ENCODE assay signal across 23 mouse cellular contexts in the genomic region with DNA sequence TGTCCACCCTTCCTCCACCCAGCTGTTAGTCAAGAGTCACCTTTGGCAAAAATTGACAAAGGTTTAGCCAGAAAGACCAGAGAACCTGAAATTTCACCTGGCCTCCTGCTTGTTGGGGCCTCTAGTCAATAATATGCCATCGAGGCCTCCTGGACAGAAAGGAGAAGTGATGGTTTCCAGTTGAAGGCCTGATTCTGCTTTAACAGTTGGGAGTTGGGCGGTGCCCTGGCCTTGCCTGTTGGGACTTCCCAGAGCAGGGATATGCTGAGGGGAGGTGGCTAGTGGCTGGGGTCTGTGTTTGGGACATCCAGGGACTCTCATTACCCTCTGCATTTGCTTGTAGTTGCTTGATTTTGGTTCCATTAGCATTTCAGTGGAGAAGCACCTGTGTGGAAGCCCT. TPM values are rescaled to one million over a fixed set of nuclear protein-coding genes. Genes with fewer than 3 reads are reported as not detected.
A peak's percentile ranks its signal among the peaks of the same experiment; 100 is the strongest.
DNase-seq lines count a peak whose midpoint lies in the region; ATAC-seq and TF ChIP-seq lines count a peak whose summit lies in the region.
"Had no signal": no experiment of that assay in that cellular context is flagged by ENCODE, and none has a peak within 500 bp of the region (broad histone marks: within the 10 kb centered on the region; RNA-seq: fewer than 3 reads in every experiment).

No protein-coding gene starts in this region.

- no peaks in the 10 kb centered on the region for H3K27me3 ChIP-seq in heart, embryonic 16.5 days (ENCODE audit: control insufficient read depth, insufficient read depth, low read length)
- no peaks in the 10 kb centered on the region for H3K27me3 ChIP-seq in midbrain, embryonic 14.5 days (ENCODE audit: control insufficient read depth, insufficient read depth, low read length)
- no peaks in the 10 kb centered on the region for H3K27me3 ChIP-seq in midbrain, embryonic 15.5 days (replicated peaks)
- H3K27me3 ChIP-seq: heart, embryonic 15.5 days; liver, embryonic 13.5 days; neural tube, embryonic 13.5 days had no signal

- 82% methylated on average over 2 of the region's 2 CpGs for WGBS in heart, embryonic 16.5 days
- WGBS in midbrain, embryonic 14.5 days: 95% methylated on average over 2 of the region's 2 CpGs
- WGBS in midbrain, embryonic 15.5 days: 92% methylated on average over 2 of the region's 2 CpGs

- H3K4me2 ChIP-seq in heart, embryonic 16.5 days (ENCODE audit: low read depth, low read length): no peak overlapping the region
- H3K4me2 ChIP-seq in midbrain, embryonic 14.5 days (ENCODE audit: low read length): no peak overlapping the region
- no peak overlapping the region for H3K4me2 ChIP-seq in midbrain, embryonic 15.5 days
- H3K4me2 ChIP-seq: heart, embryonic 15.5 days; liver, embryonic 13.5 days; neural tube, embryonic 13.5 days had no signal

- H3K4me3 ChIP-seq in heart, embryonic 16.5 days (ENCODE audit: low read length): no peak overlapping the region
- no peak overlapping the region for H3K4me3 ChIP-seq in midbrain, embryonic 14.5 days (replicated peaks; ENCODE audit: low read depth, low read length)
- H3K4me3 ChIP-seq in midbrain, embryonic 15.5 days: no peak overlapping the region
- H3K4me3 ChIP-seq in bone marrow macrophage, adult 2 months (ENCODE audit: insufficient read depth, low read length): no peak overlapping the region
- H3K4me3 ChIP-seq: embryonic facial prominence, embryonic 10.5 days; heart, embryonic 15.5 days; hindbrain, embryonic 10.5 days; limb, embryonic 10.5 days; liver, embryonic 13.5 days; midbrain, embryonic 10.5 days; neural tube, embryonic 13.5 days had no signal

- intact Hi-C loops in heart, postnatal 10 days (cut with DNase I): no loop called here
- intact Hi-C loops in heart, postnatal 14 days (cut with DNase I): loop anchor here (10.0 kb wide), 1 partner anchor 1062 kb away; a partner anchor contains a TSS

- no peak for TF ChIP-seq POLR2A in bone marrow macrophage, adult 2 months (IDR thresholded peaks at IDR 0.05; ENCODE audit: borderline replicate concordance, low read depth, low read length)

- H3K9ac ChIP-seq in heart, embryonic 16.5 days (ENCODE audit: low read length): no peak overlapping the region
- no peak overlapping the region for H3K9ac ChIP-seq in midbrain, embryonic 14.5 days (replicated peaks; ENCODE audit: low read length)
- no peak overlapping the region for H3K9ac ChIP-seq in midbrain, embryonic 15.5 days
- H3K9ac ChIP-seq: forebrain, postnatal 0 days; heart, embryonic 15.5 days; liver, embryonic 13.5 days; neural tube, embryonic 13.5 days had no signal

- H3K9me3 ChIP-seq in heart, embryonic 16.5 days (replicated peaks; ENCODE audit: control insufficient read depth, low read length): no peaks in the 10 kb centered on the region
- no peaks in the 10 kb centered on the region for H3K9me3 ChIP-seq in midbrain, embryonic 14.5 days (ENCODE audit: control insufficient read depth, low read length)
- no peaks in the 10 kb centered on the region for H3K9me3 ChIP-seq in midbrain, embryonic 15.5 days
- H3K9me3 ChIP-seq: embryonic facial prominence, embryonic 10.5 days; heart, embryonic 15.5 days; hindbrain, embryonic 10.5 days; limb, embryonic 10.5 days; liver, embryonic 13.5 days; midbrain, embryonic 10.5 days; neural tube, embryonic 13.5 days had no signal

- ATAC-seq in heart, embryonic 16.5 days (replicated peaks; ENCODE audit: extremely low read depth, insufficient read depth, low FRiP score): no peak
- no peak for ATAC-seq in midbrain, embryonic 14.5 days (ENCODE audit: low FRiP score, low TSS enrichment)
- ATAC-seq in midbrain, embryonic 15.5 days (replicated peaks): no peak
- ATAC-seq in monocyte, adult 5-6 weeks (replicated peaks; ENCODE audit: insufficient number of reproducible peaks, low FRiP score, low TSS enrichment, poor library complexity, severe bottlenecking): 0 out of 2 replicates have a peak, but pooled peaks have one; percentile 24
- ATAC-seq: CD4-positive, CD25-positive, alpha-beta regulatory T cell, adult 4 months; hindbrain, postnatal 0 days; intestine, embryonic 16.5 days had no signal

- no peak for DNase-seq in heart, postnatal 10 days
- no peak for DNase-seq in midbrain, embryonic 14.5 days
- no peak for DNase-seq in heart, postnatal 14 days
- no peak for DNase-seq in kidney, adult 8-10 months
- DNase-seq: adrenal gland, postnatal 10 days; cerebellum, adult 9-10 months; forebrain, postnatal 0 days; liver, embryonic 13.5 days; retina, postnatal 1 day; thymus, postnatal 25 days had no signal

- TF ChIP-seq CTCF in bone marrow macrophage, adult 2 months (IDR thresholded peaks at IDR 0.05; ENCODE audit: low read depth, low read length): no peak

- H3K27ac ChIP-seq in heart, embryonic 16.5 days (ENCODE audit: low read length): peak overlapping the region; percentile 15; the same call in 1 of the 2 replicates
- H3K27ac ChIP-seq in midbrain, embryonic 14.5 days (replicated peaks; ENCODE audit: low read depth, low read length): peak overlapping the region; percentile 26; the same call in 1 of the 2 replicates
- H3K27ac ChIP-seq in midbrain, embryonic 15.5 days: no peak overlapping the region
- peak overlapping the region; percentile 45 for H3K27ac ChIP-seq in bone marrow macrophage, adult 2 months (ENCODE audit: insufficient read depth, low read depth, low read length)
- H3K27ac ChIP-seq: embryonic facial prominence, embryonic 10.5 days; heart, embryonic 15.5 days; hindbrain, embryonic 10.5 days; hindbrain, postnatal 0 days; limb, embryonic 10.5 days; liver, embryonic 13.5 days; midbrain, embryonic 10.5 days; neural tube, embryonic 13.5 days had no signal

- H3K4me1 ChIP-seq in heart, embryonic 16.5 days (ENCODE audit: control insufficient read depth, insufficient read depth, low read length): peaks cover 12% of the 10 kb centered on the region
- H3K4me1 ChIP-seq in midbrain, embryonic 14.5 days (ENCODE audit: control insufficient read depth, insufficient read depth, low read length): no peaks in the 10 kb centered on the region
- H3K4me1 ChIP-seq in midbrain, embryonic 15.5 days: peaks cover 3% of the 10 kb centered on the region; the same call in 1 of the 2 replicates
- peaks cover 26% of the 10 kb centered on the region for H3K4me1 ChIP-seq in bone marrow macrophage, adult 2 months (ENCODE audit: control insufficient read depth, insufficient read depth, low read length)
- H3K4me1 ChIP-seq: hindbrain, embryonic 10.5 days; liver, embryonic 13.5 days; neural tube, embryonic 13.5 days had no signal

- peaks cover 24% of the 10 kb centered on the region for H3K36me3 ChIP-seq in heart, embryonic 16.5 days (ENCODE audit: control insufficient read depth, insufficient read depth)
- peaks cover 42% of the 10 kb centered on the region for H3K36me3 ChIP-seq in midbrain, embryonic 14.5 days (ENCODE audit: control insufficient read depth, insufficient read depth, low read length)
- H3K36me3 ChIP-seq in midbrain, embryonic 15.5 days (replicated peaks): peaks cover 6% of the 10 kb centered on the region; the same call in 1 of the 2 replicates

RNA-seq across cellular contexts. Expression of a gene that starts 9.8 kb away (rescaled TPM):
- polyA plus RNA-seq in heart, embryonic 16.5 days (2015; fragmentation: Nextera tagmentation; extraction: Ambion mirVana): 19.9 and 21.3 TPM in 2 replicates
- 10 to 100 TPM; 54.8 to 64.2 TPM for total RNA-seq in heart, postnatal 10 days (2021)
- polyA plus RNA-seq in midbrain, embryonic 14.5 days (2014; fragmentation: Nextera tagmentation; extraction: Ambion mirVana): 95.3 and 95.7 TPM in 2 replicates
- 180 and 186 TPM in 2 replicates for polyA plus RNA-seq in midbrain, embryonic 15.5 days (2015; fragmentation: Nextera tagmentation; extraction: Ambion mirVana)
- 259 and 302 TPM in 2 replicates for polyA plus RNA-seq in bone marrow macrophage, adult 2 months (2012; ENCODE audit: insufficient read depth, insufficient read length, missing spikeins)
- 16.3 to 46.3 TPM (median 22.3 TPM) in 3 replicates for total RNA-seq in monocyte, adult 5-6 weeks (2017)
- 10 to 100 TPM; 43.0 to 50.6 TPM for total RNA-seq in heart, postnatal 14 days (2021)
